Mouse (Mus musculus) ES-E14 (cell line): ENCODE measurements at regions not wholly inside any gene's neighbourhood (a gene's known extent, or its start where the extent isn't known, plus 50 kb on each side); places are given as distances from the start of the nearest gene placed in this dataset.

Source experiments
- CHD2 ChIP-seq: IDR thresholded peaks from 2 replicates; pipeline ENCODE4 v1.6.1; 2014; ENCODE audit warnings: mild to moderate bottlenecking, low read depth, low read length, inconsistent platforms
- HCFC1 ChIP-seq: IDR thresholded peaks from 2 replicates; pipeline ENCODE4 v1.6.1; 2012; ENCODE audit warnings: low read length, inconsistent platforms, borderline replicate concordance; ENCODE audit not compliant: insufficient read depth
- ZC3H11A ChIP-seq: IDR thresholded peaks from 2 replicates; pipeline ENCODE4 v1.6.1; 2012; ENCODE audit warnings: low read depth, mild to moderate bottlenecking, inconsistent platforms, low read length, borderline replicate concordance
- ZNF384 ChIP-seq: IDR thresholded peaks from 2 replicates; pipeline ENCODE4 v1.6.1; 2012; ENCODE audit warnings: low read depth, low read length, inconsistent platforms

- no peak for TF ChIP-seq ZC3H11A
- TF ChIP-seq CHD2: no peak
- TF ChIP-seq HCFC1: no peak
- no peak for TF ChIP-seq ZNF384
These were observed 232.9 kb downstream of the Irs2 start for GRCm38 (mm10) chr8:10775202-10776010.
